ENCODE assay signal across 8 mouse cellular contexts in genomic region chr16:38090341-38091005, GRCm38 (mm10). TPM values are rescaled to one million over a fixed set of nuclear protein-coding genes. Genes with fewer than 3 reads are reported as not detected.
DNase-seq lines count a peak whose midpoint lies in the region; ATAC-seq and TF ChIP-seq lines count a peak whose summit lies in the region.

No protein-coding gene starts in this region.

- ATAC-seq in lung, embryonic 15.5 days (ENCODE audit: borderline replicate concordance, extremely low read depth, low FRiP score, low TSS enrichment), result no peak
- ATAC-seq in lung, postnatal 0 days, result no peak

- H3K4me1 ChIP-seq in lung, embryonic 15.5 days, result peaks cover 42% of the 10 kb centered on the region
- peaks cover 42% of the 10 kb centered on the region for H3K4me1 ChIP-seq in hindbrain, embryonic 10.5 days (replicated peaks)
- peaks cover 6% of the 10 kb centered on the region; the same call in 1 of the 2 replicates for H3K4me1 ChIP-seq in lung, postnatal 0 days (ENCODE audit: insufficient read depth, low read depth, low read length)

- under 1% methylated on average over 17 of the region's 17 CpGs for WGBS in lung, embryonic 15.5 days
- WGBS in hindbrain, embryonic 10.5 days, result under 1% methylated on average over 17 of the region's 17 CpGs
- WGBS in lung, postnatal 0 days, result under 1% methylated on average over 17 of the region's 17 CpGs

- H3K9ac ChIP-seq in lung, embryonic 15.5 days, result peak overlapping the region; percentile 83
- H3K9ac ChIP-seq in lung, postnatal 0 days (replicated peaks; ENCODE audit: low read depth), result peak overlapping the region; percentile 95

- TF ChIP-seq EP300 in lung, postnatal 0 days (IDR thresholded peaks at IDR 0.05), result no peak

- DNase-seq in lung, postnatal 14 days, result no peak
- DNase-seq in embryo, embryonic 10 days (ENCODE audit: low spot score), result peak; percentile 34
- peak; percentile 33 for DNase-seq in hindbrain, embryonic 10.5 days (ENCODE audit: low spot score)
- DNase-seq in lung, postnatal 0 days (ENCODE audit: low spot score), result no peak
- DNase-seq in thymus, postnatal 14 days, result peak; percentile 36
- DNase-seq in gastrocnemius, adult 8-10 months (ENCODE audit: low spot score in 2 of 2), result no peak
- DNase-seq in ovary, postnatal 14 days (ENCODE audit: low spot score), result no peak

- peak overlapping the region; percentile 100 for H3K27ac ChIP-seq in lung, embryonic 15.5 days
- H3K27ac ChIP-seq in hindbrain, embryonic 10.5 days, result peak overlapping the region; percentile 99
- peak overlapping the region; percentile 100; the same call in 1 of the 2 replicates for H3K27ac ChIP-seq in lung, postnatal 0 days (ENCODE audit: low read length)

- TF ChIP-seq CTCF in lung, postnatal 0 days (IDR thresholded peaks at IDR 0.05), result no peak

- H3K36me3 ChIP-seq in lung, embryonic 15.5 days, result no peaks in the 10 kb centered on the region
- H3K36me3 ChIP-seq in hindbrain, embryonic 10.5 days, result peaks cover 14% of the 10 kb centered on the region
- no peaks in the 10 kb centered on the region for H3K36me3 ChIP-seq in lung, postnatal 0 days (ENCODE audit: insufficient read depth, low read length)

- peak overlapping the region; percentile 99 for H3K4me3 ChIP-seq in lung, embryonic 15.5 days
- H3K4me3 ChIP-seq in hindbrain, embryonic 10.5 days, result peak overlapping the region; percentile 96
- peak overlapping the region; percentile 86 for H3K4me3 ChIP-seq in lung, postnatal 0 days (ENCODE audit: low read depth, low read length)

- no peaks in the 10 kb centered on the region for H3K9me3 ChIP-seq in lung, embryonic 15.5 days
- H3K9me3 ChIP-seq in hindbrain, embryonic 10.5 days, result no peaks in the 10 kb centered on the region
- H3K9me3 ChIP-seq in lung, postnatal 0 days (ENCODE audit: low read length), result no peaks in the 10 kb centered on the region

- peak overlapping the region; percentile 64 for H3K4me2 ChIP-seq in lung, embryonic 15.5 days
- H3K4me2 ChIP-seq in lung, postnatal 0 days (replicated peaks; ENCODE audit: low read depth, low read length), result peak overlapping the region; percentile 67

- no peaks in the 10 kb centered on the region for H3K27me3 ChIP-seq in lung, embryonic 15.5 days
- no peaks in the 10 kb centered on the region for H3K27me3 ChIP-seq in hindbrain, embryonic 10.5 days (ENCODE audit: insufficient read depth, poor library complexity, severe bottlenecking)
- H3K27me3 ChIP-seq in lung, postnatal 0 days (replicated peaks; ENCODE audit: insufficient read depth, low read length), result no peaks in the 10 kb centered on the region

RNA-seq across cellular contexts. Expression of gene Gsk3b, which starts 1.7 kb away (rescaled TPM):
- polyA plus RNA-seq in lung, embryonic 15.5 days (2015; fragmentation: Nextera tagmentation; extraction: Ambion mirVana), result 51.1 and 52.7 TPM in 2 replicates
- polyA plus RNA-seq in hindbrain, embryonic 10.5 days (2016; fragmentation: Nextera tagmentation; extraction: Ambion mirVana), result 73.9 and 84.1 TPM in 2 replicates
- 43.0 and 51.0 TPM in 2 replicates for polyA plus RNA-seq in lung, postnatal 0 days (2015; fragmentation: Nextera tagmentation; extraction: Ambion mirVana)
- 10 to 100 TPM; 63.7 to 77.1 (median 71.3) TPM for total RNA-seq in gastrocnemius, adult 8-10 months (2022)

Comparison
In these comparisons a context has a peak if more than half of its experiments do, and no peak if none do; other contexts are left out.
1. DNase-seq: peak in embryo, embryonic 10 days (single experiment), hindbrain, embryonic 10.5 days (single experiment) and thymus, postnatal 14 days (single experiment); none in lung, postnatal 14 days (single experiment), lung, postnatal 0 days (single experiment), gastrocnemius, adult 8-10 months (0 of 2) and ovary, postnatal 14 days (single experiment).
2. Peak in every context shown above with its lines, with median percentiles within 50 percentile points of each other: H3K27ac ChIP-seq and H3K4me3 ChIP-seq.